Mouse (Mus musculus): ENCODE measurements around the gene Myh3.

Gene Myh3

GRCm38 (mm10) chr11:67078000-67078399 is at the start of gene Myh3:
Gene Myh3, plus strand, starts transcription at chr11:67078300.
- no peak for DNase-seq (ENCODE audit: extremely low spot score)

GRCm38 (mm10) chr11:67030904-67031602 is 47.0 kb upstream of the Myh3 start:
- DNase-seq (ENCODE audit: extremely low spot score) = no peak

GRCm38 (mm10) chr11:67031603-67031915 is 46.5 kb upstream of the Myh3 start:
- DNase-seq (ENCODE audit: extremely low spot score) = no peak

GRCm38 (mm10) chr11:67034775-67035485 is 43.2 kb upstream of the Myh3 start:
- DNase-seq (ENCODE audit: extremely low spot score) = no peak

GRCm38 (mm10) chr11:67036229-67036628 is 41.9 kb upstream of the Myh3 start:
- DNase-seq (ENCODE audit: extremely low spot score) = no peak

- no peak for DNase-seq (ENCODE audit: extremely low spot score)
These were observed 41.2 kb upstream of the Myh3 start for GRCm38 (mm10) chr11:67036892-67037291.

GRCm38 (mm10) chr11:67039799-67040198 is 38.3 kb upstream of the Myh3 start:
- DNase-seq (ENCODE audit: extremely low spot score) = no peak

- no peak for DNase-seq (ENCODE audit: extremely low spot score)
These were observed 37.6 kb upstream of the Myh3 start for GRCm38 (mm10) chr11:67040483-67040882.

- no peak for DNase-seq (ENCODE audit: extremely low spot score)
These were observed 35.1 kb upstream of the Myh3 start for GRCm38 (mm10) chr11:67043007-67043406.

GRCm38 (mm10) chr11:67044959-67045358 is 33.1 kb upstream of the Myh3 start:
- no peak for DNase-seq (ENCODE audit: extremely low spot score)

GRCm38 (mm10) chr11:67047199-67047598 is 30.9 kb upstream of the Myh3 start:
- no peak for DNase-seq (ENCODE audit: extremely low spot score)

- no peak for DNase-seq (ENCODE audit: extremely low spot score)
These were observed 29.6 kb upstream of the Myh3 start for GRCm38 (mm10) chr11:67048496-67048895.

- no peak for DNase-seq (ENCODE audit: extremely low spot score)
These were observed 28.8 kb upstream of the Myh3 start for GRCm38 (mm10) chr11:67049256-67049655.

GRCm38 (mm10) chr11:67051676-67052320 is 26.3 kb upstream of the Myh3 start:
- no peak for DNase-seq (ENCODE audit: extremely low spot score)

GRCm38 (mm10) chr11:67052321-67052952 is 25.7 kb upstream of the Myh3 start, which contains the start of the genes Adprm and Sco1:
Gene Adprm, minus strand, starts transcription at chr11:67052594.
Gene Sco1, plus strand, starts transcription at chr11:67052670.
- DNase-seq (ENCODE audit: extremely low spot score) = peak; percentile 87

GRCm38 (mm10) chr11:67054754-67055365 is 23.2 kb upstream of the Myh3 start:
- DNase-seq (ENCODE audit: extremely low spot score) = no peak

- DNase-seq (ENCODE audit: extremely low spot score) = no peak
These were observed 16.8 kb upstream of the Myh3 start for GRCm38 (mm10) chr11:67061311-67061710.

- no peak for DNase-seq (ENCODE audit: extremely low spot score)
These were observed 15.4 kb upstream of the Myh3 start for GRCm38 (mm10) chr11:67062726-67063125.

GRCm38 (mm10) chr11:67067741-67068140 is 10.4 kb upstream of the Myh3 start:
- DNase-seq (ENCODE audit: extremely low spot score) = no peak

GRCm38 (mm10) chr11:67072615-67073130 is 5.4 kb upstream of the Myh3 start:
- DNase-seq (ENCODE audit: extremely low spot score) = no peak

GRCm38 (mm10) chr11:67075036-67075435 is 3.1 kb upstream of the Myh3 start:
- no peak for DNase-seq (ENCODE audit: extremely low spot score)

- no peak for DNase-seq (ENCODE audit: extremely low spot score)
These were observed 1.3 kb upstream of the Myh3 start for GRCm38 (mm10) chr11:67076781-67077180.
